Mouse (Mus musculus): ENCODE measurements around the gene Slc16a9.

Gene Slc16a9

GRCm38 (mm10) chr10:70318630-70319029, 73.7 kb downstream of the Slc16a9 start:
- CTCF ChIA-PET, result interaction anchor here (0.5 to 2.4 kb wide), 44 partner anchors 8 to 1014 kb away, joined by 3 to 13 read pairs (median 4); no protein-coding TSS in a partner anchor
- POLR2A ChIA-PET, result interaction anchor here (0.8 to 2.5 kb wide), 6 partner anchors 41 to 183 kb away, joined by 3 to 13 read pairs (median 4); no protein-coding TSS in a partner anchor

DNA sequence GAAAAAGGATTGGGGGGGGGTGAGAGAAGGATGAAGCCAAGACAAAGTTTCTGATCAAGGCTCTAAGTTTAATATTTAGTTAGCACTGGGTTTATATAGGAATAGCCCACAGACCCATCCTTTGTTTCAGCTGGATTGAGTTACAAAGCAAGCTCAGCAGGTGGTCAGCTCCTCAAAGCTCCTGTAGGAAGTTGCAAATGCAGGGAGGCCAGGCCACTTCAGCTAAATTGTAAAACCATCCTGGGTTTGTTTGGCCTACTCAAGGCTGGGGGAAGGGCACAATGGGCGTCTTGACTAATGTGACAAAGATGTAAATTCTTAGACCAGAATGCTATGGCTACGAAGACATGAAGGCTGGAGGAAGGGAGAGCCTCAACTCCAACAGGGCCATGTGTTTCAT, 80.6 kb downstream of the Slc16a9 start:
- ChIA-PET POLR2A (interaction anchor here (0.6 to 1.6 kb wide), 9 partner anchors 11 to 233 kb away, joined by 3 to 5 read pairs (median 3); no protein-coding TSS in a partner anchor), CTCF (interaction anchor here (0.6 to 1.0 kb wide), 5 partner anchors 11 to 215 kb away, joined by 3 to 8 read pairs (median 3); no protein-coding TSS in a partner anchor)

DNA sequence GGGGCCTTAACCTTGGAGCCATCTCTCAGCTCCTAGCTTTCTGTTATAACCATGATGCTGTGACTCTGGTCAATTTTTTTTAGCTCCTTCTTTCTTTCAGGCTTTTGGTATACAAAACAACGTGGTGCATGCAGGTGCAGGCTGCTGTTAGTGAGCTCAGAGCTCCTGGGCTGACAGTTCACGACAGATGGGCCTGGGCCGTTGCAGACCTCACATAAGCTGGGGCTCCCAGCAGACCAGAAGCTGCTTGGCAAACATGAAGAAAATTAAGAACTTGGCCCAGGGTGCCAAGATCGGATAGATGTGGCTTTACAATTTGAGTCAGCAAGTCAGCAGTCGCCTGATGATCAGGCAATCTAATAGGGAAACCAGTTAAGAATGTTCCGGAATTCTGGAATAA, 82.4 kb downstream of the Slc16a9 start:
- POLR2A ChIA-PET, result interaction anchor here in 3 of 4 experiments (0.6 to 1.0 kb wide), 5 partner anchors 14 to 52 kb away, joined by 3 to 5 read pairs (median 4); no protein-coding TSS in a partner anchor
- CTCF ChIA-PET, result interaction anchor here in 1 of 4 experiments (0.8 to 0.9 kb wide), 2 partner anchors 9 to 179 kb away, joined by 3 to 4 read pairs; no protein-coding TSS in a partner anchor

DNA sequence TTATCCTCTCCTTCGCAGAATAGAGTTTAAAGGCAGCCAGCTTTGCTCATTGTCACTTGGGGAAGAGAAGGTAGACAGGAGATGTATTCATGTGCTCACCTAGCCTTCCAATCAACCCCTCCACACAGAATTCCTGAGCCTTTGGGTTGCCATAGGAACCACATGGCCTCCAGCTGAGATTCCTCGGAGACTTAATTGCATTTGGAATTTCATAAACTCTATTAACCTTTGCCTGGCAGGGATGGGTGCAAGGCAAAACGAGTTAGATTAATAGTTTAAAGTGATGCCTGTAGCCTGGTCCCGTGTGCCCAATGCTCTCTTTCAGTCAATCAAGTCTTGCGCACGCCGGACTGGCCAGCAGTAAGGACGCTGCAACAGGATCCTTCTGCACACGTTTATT, 83.2 kb downstream of the Slc16a9 start:
- POLR2A ChIA-PET, result interaction anchor here in 2 of 4 experiments (1.0 kb wide), 2 partner anchors 31 to 51 kb away, joined by 3 to 5 read pairs; no protein-coding TSS in a partner anchor
- CTCF ChIA-PET, result no interaction called here
